Mouse (Mus musculus): ENCODE data around the gene G6pc3. TPM values are rescaled to one million over a fixed set of nuclear protein-coding genes. Genes with fewer than 3 reads are reported as not detected.

G6pc3 gene
- polyA plus RNA-seq, 1 experiment from 2014 or later = 46.0 TPM

- Histone ChIP-seq H3K36me3 (ENCODE audit: insufficient read depth, low read length) (no peaks in the 10 kb centered on the region), H3K9me3 (ENCODE audit: low read length) (no peaks in the 10 kb centered on the region), H3K4me1 (ENCODE audit: insufficient read depth, low read length) (peaks cover 79% of the 10 kb centered on the region), H3K27ac (ENCODE audit: low read length) (no peak overlapping the region), H3K9ac (replicated peaks; ENCODE audit: low read length) (no peak overlapping the region), H3K4me2 (replicated peaks; ENCODE audit: low read depth, low read length) (no peak overlapping the region), H3K27me3 (ENCODE audit: insufficient read depth, low read length) (no peaks in the 10 kb centered on the region), H3K4me3 (ENCODE audit: low read length) (no peak overlapping the region)
- no peak for ATAC-seq (ENCODE audit: low FRiP score, low TSS enrichment)
- 54% methylated on average over 11 of the region's 11 CpGs for WGBS
These were observed 26.1 kb downstream of the G6pc3 start for GRCm38 (mm10) chr11:102215511-102215910.

- 35% methylated on average over 12 of the region's 12 CpGs for WGBS
- H3K27me3 ChIP-seq (ENCODE audit: insufficient read depth, low read length) = no peaks in the 10 kb centered on the region
- peaks cover 79% of the 10 kb centered on the region for H3K4me1 ChIP-seq (ENCODE audit: insufficient read depth, low read length)
- peak overlapping the region; percentile 69; the same call in 1 of the 2 replicates for H3K4me2 ChIP-seq (replicated peaks; ENCODE audit: low read depth, low read length)
- 0 out of 2 replicates have a peak overlapping the region, but pooled peaks have one; percentile 12 for H3K4me3 ChIP-seq (ENCODE audit: low read length)
- H3K27ac ChIP-seq (ENCODE audit: low read length) = peak overlapping the region; percentile 35; the same call in 1 of the 2 replicates
- H3K36me3 ChIP-seq (ENCODE audit: insufficient read depth, low read length) = no peaks in the 10 kb centered on the region
- no peaks in the 10 kb centered on the region for H3K9me3 ChIP-seq (ENCODE audit: low read length)
- H3K9ac ChIP-seq (replicated peaks; ENCODE audit: low read length) = no peak overlapping the region
- no peak for ATAC-seq (ENCODE audit: low FRiP score, low TSS enrichment)
These were observed 26.9 kb downstream of the G6pc3 start for GRCm38 (mm10) chr11:102216056-102216885.

- Histone ChIP-seq H3K9ac (replicated peaks; ENCODE audit: low read length) (no peak overlapping the region), H3K4me3 (ENCODE audit: low read length) (0 out of 2 replicates have a peak overlapping the region, but pooled peaks have one; percentile 12)
- ATAC-seq (ENCODE audit: low FRiP score, low TSS enrichment) = no peak
These were observed 27.4 kb downstream of the G6pc3 start for GRCm38 (mm10) chr11:102216886-102217240.

GRCm38 (mm10) chr11:102217396-102217795 is 28.0 kb downstream of the G6pc3 start:
- peak overlapping the region; percentile 69 for H3K4me2 ChIP-seq (replicated peaks; ENCODE audit: low read depth, low read length)
- H3K4me3 ChIP-seq (ENCODE audit: low read length) = peak overlapping the region; percentile 44
- no peak overlapping the region for H3K27ac ChIP-seq (ENCODE audit: low read length)
- H3K27me3 ChIP-seq (ENCODE audit: insufficient read depth, low read length) = no peaks in the 10 kb centered on the region
- no peaks in the 10 kb centered on the region for H3K36me3 ChIP-seq (ENCODE audit: insufficient read depth, low read length)
- peaks cover 76% of the 10 kb centered on the region for H3K4me1 ChIP-seq (ENCODE audit: insufficient read depth, low read length)
- ATAC-seq (ENCODE audit: low FRiP score, low TSS enrichment) = no peak
- peak overlapping the region; percentile 56; the same call in 1 of the 2 replicates for H3K9ac ChIP-seq (replicated peaks; ENCODE audit: low read length)
- WGBS = 69% methylated on average over 6 of the region's 6 CpGs
- no peaks in the 10 kb centered on the region for H3K9me3 ChIP-seq (ENCODE audit: low read length)

More at GRCm38 (mm10) chr11:102216886-102217240, 27.4 kb downstream of the G6pc3 start:
- WGBS = 56% methylated on average over 5 of the region's 5 CpGs
- H3K27ac ChIP-seq (ENCODE audit: low read length) = peak overlapping the region; percentile 28; the same call in 1 of the 2 replicates
- peak overlapping the region; percentile 69 for H3K4me2 ChIP-seq (replicated peaks; ENCODE audit: low read depth, low read length)
- no peaks in the 10 kb centered on the region for H3K36me3 ChIP-seq (ENCODE audit: insufficient read depth, low read length)
- no peaks in the 10 kb centered on the region for H3K27me3 ChIP-seq (ENCODE audit: insufficient read depth, low read length)
- H3K9me3 ChIP-seq (ENCODE audit: low read length) = no peaks in the 10 kb centered on the region
- H3K4me1 ChIP-seq (ENCODE audit: insufficient read depth, low read length) = peaks cover 76% of the 10 kb centered on the region

- Histone ChIP-seq H3K4me3 (ENCODE audit: low read length) (peak overlapping the region; percentile 44), H3K27ac (ENCODE audit: low read length) (peak overlapping the region; percentile 90), H3K36me3 (ENCODE audit: insufficient read depth, low read length) (no peaks in the 10 kb centered on the region), H3K27me3 (ENCODE audit: insufficient read depth, low read length) (no peaks in the 10 kb centered on the region), H3K9me3 (ENCODE audit: low read length) (no peaks in the 10 kb centered on the region), H3K4me1 (ENCODE audit: insufficient read depth, low read length) (peaks cover 82% of the 10 kb centered on the region), H3K9ac (replicated peaks; ENCODE audit: low read length) (peak overlapping the region; percentile 56), H3K4me2 (replicated peaks; ENCODE audit: low read depth, low read length) (peak overlapping the region; percentile 69)
- no peak for ATAC-seq (ENCODE audit: low FRiP score, low TSS enrichment)
- 67% methylated on average over 7 of the region's 7 CpGs for WGBS
These were observed 28.5 kb downstream of the G6pc3 start for GRCm38 (mm10) chr11:102217876-102218430.

- H3K4me2 ChIP-seq (replicated peaks; ENCODE audit: low read depth, low read length) = peak overlapping the region; percentile 69
- peak; percentile 89 for ATAC-seq (ENCODE audit: low FRiP score, low TSS enrichment)
- 0% methylated on average over 10 of the region's 10 CpGs for WGBS
- peak overlapping the region; percentile 56 for H3K9ac ChIP-seq (replicated peaks; ENCODE audit: low read length)
- H3K4me1 ChIP-seq (ENCODE audit: insufficient read depth, low read length) = peaks cover 86% of the 10 kb centered on the region
- H3K9me3 ChIP-seq (ENCODE audit: low read length) = no peaks in the 10 kb centered on the region
- H3K27ac ChIP-seq (ENCODE audit: low read length) = peak overlapping the region; percentile 90
- H3K27me3 ChIP-seq (ENCODE audit: insufficient read depth, low read length) = 0 out of 2 replicates have a peak, but pooled peaks cover 2% of the 10 kb centered on the region
- H3K4me3 ChIP-seq (ENCODE audit: low read length) = peak overlapping the region; percentile 44
- no peaks in the 10 kb centered on the region for H3K36me3 ChIP-seq (ENCODE audit: insufficient read depth, low read length)
These were observed 29.4 kb downstream of the G6pc3 start for GRCm38 (mm10) chr11:102218783-102219182.

- H3K9me3 ChIP-seq (ENCODE audit: low read length) = no peaks in the 10 kb centered on the region
- peaks cover 82% of the 10 kb centered on the region for H3K4me1 ChIP-seq (ENCODE audit: insufficient read depth, low read length)
- 0 out of 2 replicates have a peak, but pooled peaks cover 2% of the 10 kb centered on the region for H3K27me3 ChIP-seq (ENCODE audit: insufficient read depth, low read length)
- H3K4me3 ChIP-seq (ENCODE audit: low read length) = peak overlapping the region; percentile 44
- peak overlapping the region; percentile 56 for H3K9ac ChIP-seq (replicated peaks; ENCODE audit: low read length)
- H3K27ac ChIP-seq (ENCODE audit: low read length) = peak overlapping the region; percentile 90
- 61% methylated on average over 14 of the region's 14 CpGs for WGBS
- no peaks in the 10 kb centered on the region for H3K36me3 ChIP-seq (ENCODE audit: insufficient read depth, low read length)
- no peak for ATAC-seq (ENCODE audit: low FRiP score, low TSS enrichment)
- peak overlapping the region; percentile 69 for H3K4me2 ChIP-seq (replicated peaks; ENCODE audit: low read depth, low read length)
These were observed 30.0 kb downstream of the G6pc3 start for GRCm38 (mm10) chr11:102219247-102219993.

- H3K36me3 ChIP-seq (ENCODE audit: insufficient read depth, low read length) = no peaks in the 10 kb centered on the region
- ATAC-seq (ENCODE audit: low FRiP score, low TSS enrichment) = no peak
- H3K4me3 ChIP-seq (ENCODE audit: low read length) = no peak overlapping the region
- H3K4me1 ChIP-seq (ENCODE audit: insufficient read depth, low read length) = peaks cover 82% of the 10 kb centered on the region
- H3K27me3 ChIP-seq (ENCODE audit: insufficient read depth, low read length) = 0 out of 2 replicates have a peak, but pooled peaks cover 2% of the 10 kb centered on the region
- no peak overlapping the region for H3K27ac ChIP-seq (ENCODE audit: low read length)
- no peak overlapping the region for H3K4me2 ChIP-seq (replicated peaks; ENCODE audit: low read depth, low read length)
- no peak overlapping the region for H3K9ac ChIP-seq (replicated peaks; ENCODE audit: low read length)
- WGBS = 68% methylated on average over 4 of the region's 4 CpGs
- no peaks in the 10 kb centered on the region for H3K9me3 ChIP-seq (ENCODE audit: low read length)
These were observed 30.6 kb downstream of the G6pc3 start for GRCm38 (mm10) chr11:102219994-102220346.

- no peak overlapping the region for H3K4me2 ChIP-seq (replicated peaks; ENCODE audit: low read depth, low read length)
- ATAC-seq (ENCODE audit: low FRiP score, low TSS enrichment) = no peak
- peaks cover 79% of the 10 kb centered on the region for H3K4me1 ChIP-seq (ENCODE audit: insufficient read depth, low read length)
- H3K4me3 ChIP-seq (ENCODE audit: low read length) = no peak overlapping the region
- no peaks in the 10 kb centered on the region for H3K36me3 ChIP-seq (ENCODE audit: insufficient read depth, low read length)
- no peak overlapping the region for H3K27ac ChIP-seq (ENCODE audit: low read length)
- no peak overlapping the region for H3K9ac ChIP-seq (replicated peaks; ENCODE audit: low read length)
- 0 out of 2 replicates have a peak, but pooled peaks cover 2% of the 10 kb centered on the region for H3K27me3 ChIP-seq (ENCODE audit: insufficient read depth, low read length)
- no peaks in the 10 kb centered on the region for H3K9me3 ChIP-seq (ENCODE audit: low read length)
- WGBS = 64% methylated on average over 6 of the region's 6 CpGs
These were observed 31.0 kb downstream of the G6pc3 start for GRCm38 (mm10) chr11:102220451-102220850.

Measured in kidney, embryonic 16.5 days (tissue).